Mouse (Mus musculus) liver, embryonic 16.5 days (tissue): Measurements from ENCODE around the gene Vmn1r25. TPM values are rescaled to one million over a fixed set of nuclear protein-coding genes. Genes with fewer than 3 reads are reported as not detected.
"Not testable (repeated sequence)": the region's sequence is repeated elsewhere in the genome, so short reads cannot be mapped to it uniquely, and the experiment has no call there.

Source experiments
- ATAC-seq: fragments of 200-750 bp; cut with Nextera tagmentation; 2 replicates; pipeline ENCODE4 v1.8.0; 2017; ENCODE audit warnings: low read depth, mild to moderate bottlenecking, moderate number of reproducible peaks, moderate library complexity
- H3K27ac ChIP-seq: fragments of 300-500 bp; sonication (generic); 2 replicates; pipeline ENCODE4 v1.5.1; 2014; ENCODE audit warnings: mild to moderate bottlenecking, low read length
- H3K27me3 ChIP-seq: fragments of 300-500 bp; sonication (generic); 2 replicates; pipeline ENCODE4 v1.6.1; 2014; ENCODE audit warnings: low read depth, low read length, mixed read lengths; ENCODE audit not compliant: control insufficient read depth, insufficient read depth
- H3K36me3 ChIP-seq: fragments of 300-500 bp; sonication (generic); 2 replicates; pipeline ENCODE4 v1.6.1; 2014; ENCODE audit warnings: mild to moderate bottlenecking; ENCODE audit not compliant: control insufficient read depth, insufficient read depth
- H3K4me1 ChIP-seq: fragments of 300-500 bp; sonication (generic); 2 replicates; pipeline ENCODE4 v1.6.1; 2014; ENCODE audit warnings: low read depth, low read length, mixed read lengths; ENCODE audit not compliant: control insufficient read depth
- H3K4me2 ChIP-seq: fragments of 300-500 bp; sonication (generic); 2 replicates; pipeline ENCODE4 v1.6.1; 2014; ENCODE audit warnings: low read depth, low read length, mixed read lengths
- H3K4me3 ChIP-seq: fragments of 300-500 bp; sonication (generic); 2 replicates; pipeline ENCODE4 v1.5.1; 2014; ENCODE audit warnings: low read depth, mild to moderate bottlenecking, low read length
- H3K9ac ChIP-seq: fragments of 300-500 bp; sonication (generic); 2 replicates; pipeline ENCODE4 v1.6.1; 2014; ENCODE audit warnings: low read depth, low read length
- H3K9me3 ChIP-seq: fragments of 300-500 bp; sonication (generic); replicated peaks from 2 replicates; pipeline ENCODE4 v1.6.1; 2016; ENCODE audit warnings: low read length; ENCODE audit not compliant: control insufficient read depth
- WGBS: fragments of 180-500 bp; shearing (Covaris S2); extraction: QIAGEN DNeasy Blood & Tissue Kit; methylation state at CpG from one replicate; pipeline ENCODE4 v1.1.7; 2014; ENCODE audit not compliant: insufficient replicate concordance; 5-methylcytosine and 5-hydroxymethylcytosine counted together
- polyA plus RNA-seq: library from polyadenylated mRNA; unstranded; fragments of >200 nt; fragmentation: Nextera tagmentation; extraction: Ambion mirVana; gene quantifications from 2 replicates; pipeline ENCODE4 v1.2.1, GENCODE M21; 2015

Gene Vmn1r25
- not detected in 2 replicates for polyA plus RNA-seq

DNA sequence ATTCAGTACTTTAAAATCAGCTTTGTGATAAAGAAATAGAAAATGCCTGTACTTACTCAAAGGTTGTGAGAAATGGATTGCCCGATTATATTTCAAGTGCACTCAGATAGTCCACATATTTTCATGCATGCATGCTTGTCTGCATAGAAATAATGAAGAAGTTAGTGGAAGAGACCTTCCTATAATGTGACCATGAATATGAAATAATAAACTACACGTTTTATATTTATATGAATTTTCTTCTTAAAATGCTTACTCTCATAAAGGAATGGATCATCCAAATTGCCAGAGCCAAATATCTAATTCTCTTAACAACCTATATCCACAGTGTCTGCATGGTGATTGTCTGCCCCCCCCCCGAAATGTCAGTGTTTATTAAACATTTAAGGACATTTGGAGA lies at the start of gene Vmn1r25:
TSS of gene Vmn1r25 (minus strand) at position 101 of the 400 bp plus-strand sequence.
- Histone ChIP-seq H3K4me3 (no peak within 1 kb of the TSS), H3K4me2 (no peak within 1 kb of the TSS), H3K4me1 (no peaks in the 10 kb centered on the region), H3K9me3 (no peaks in the 10 kb centered on the region), H3K36me3 (no peaks in the 10 kb centered on the region), H3K27me3 (no peaks in the 10 kb centered on the region), H3K9ac (no peak within 1 kb of the TSS), H3K27ac (no peak within 1 kb of the TSS)
- ATAC-seq = no peak
- WGBS = 43% methylated on average over 3 of the region's 3 CpGs

DNA sequence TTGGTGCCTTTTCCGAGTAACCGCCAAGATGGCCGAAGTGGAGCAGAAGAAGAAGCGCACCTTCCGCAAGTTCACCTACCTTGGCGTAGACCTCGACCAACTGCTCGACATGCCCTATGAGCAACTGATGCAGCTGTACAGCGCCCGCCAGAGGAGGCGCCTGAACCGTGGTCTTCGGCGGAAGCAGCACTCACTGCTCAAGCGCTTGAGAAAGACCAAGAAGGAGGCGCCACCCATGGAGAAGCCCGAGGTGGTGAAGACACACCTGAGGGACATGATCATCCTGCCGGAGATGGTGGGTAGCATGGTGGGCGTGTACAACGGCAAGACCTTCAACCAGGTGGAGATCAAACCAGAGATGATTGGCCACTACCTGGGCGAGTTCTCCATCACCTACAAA lies 36.9 kb upstream of the Vmn1r25 start:
- H3K36me3 ChIP-seq, H3K4me3 ChIP-seq, H3K27me3 ChIP-seq, H3K4me1 ChIP-seq, H3K9ac ChIP-seq, H3K9me3 ChIP-seq, H3K27ac ChIP-seq, H3K4me2 ChIP-seq, ATAC-seq: not testable (repeated sequence)
- 82% methylated on average over 21 of the region's 21 CpGs for WGBS

DNA sequence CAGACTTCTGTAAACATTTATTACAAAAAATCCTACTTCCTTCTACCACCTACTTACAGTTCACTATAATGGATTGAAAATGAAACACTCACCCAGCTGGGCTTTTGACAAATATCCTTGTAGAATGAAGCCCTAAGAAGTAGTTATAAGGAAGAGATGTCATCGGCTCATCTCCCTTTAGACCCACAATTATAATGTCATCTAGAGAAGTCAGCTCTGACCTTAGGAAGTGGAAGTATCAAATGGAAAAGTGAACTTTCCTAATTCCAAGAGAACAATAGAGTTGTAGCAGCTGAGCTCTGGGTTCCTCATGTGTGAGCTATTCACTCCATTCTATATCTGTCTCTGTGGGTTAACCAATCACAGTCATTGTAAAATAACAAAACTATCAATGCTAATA lies 34.4 kb upstream of the Vmn1r25 start, which contains the start of gene Vmn1r26:
TSS of gene Vmn1r26 (minus strand) at position 101 of the 400 bp plus-strand sequence.
- no peak for ATAC-seq
- no peak within 1 kb of the TSS for H3K9ac ChIP-seq
- H3K4me1 ChIP-seq = no peaks in the 10 kb centered on the region
- no peaks in the 10 kb centered on the region for H3K27me3 ChIP-seq
- H3K9me3 ChIP-seq = no peaks in the 10 kb centered on the region
- H3K27ac ChIP-seq = no peak within 1 kb of the TSS
- H3K4me2 ChIP-seq = no peak within 1 kb of the TSS
- no peak within 1 kb of the TSS for H3K4me3 ChIP-seq
- H3K36me3 ChIP-seq = no peaks in the 10 kb centered on the region
- 69% methylated on average over 1 of the region's 1 CpGs for WGBS

DNA sequence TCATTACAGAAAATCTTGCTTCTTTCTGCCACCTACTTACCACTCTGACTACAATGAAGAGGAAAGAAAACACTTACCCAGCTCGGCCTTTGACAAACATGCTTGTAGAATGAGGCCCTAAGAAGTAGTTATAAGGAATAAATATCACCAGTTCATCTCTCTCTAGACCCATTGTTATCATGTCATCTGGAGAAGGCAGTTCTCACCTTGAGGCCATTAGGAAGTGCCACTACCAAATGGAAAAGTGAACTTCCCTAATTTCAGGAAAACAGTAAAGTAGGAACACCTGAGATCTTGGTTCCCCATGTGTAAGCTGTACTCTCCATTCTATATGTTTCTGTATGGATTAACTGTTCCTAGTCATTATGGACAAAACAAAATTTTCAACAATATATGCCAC lies 19.2 kb downstream of the Vmn1r25 start, which contains the start of gene Vmn1r24:
TSS of gene Vmn1r24 (minus strand) at position 101 of the 400 bp plus-strand sequence.
- H3K27ac ChIP-seq, H3K4me2 ChIP-seq, H3K9me3 ChIP-seq, ATAC-seq, H3K27me3 ChIP-seq, H3K9ac ChIP-seq, H3K4me1 ChIP-seq, H3K4me3 ChIP-seq, H3K36me3 ChIP-seq: not testable (repeated sequence)
- WGBS = 56% methylated on average over 1 of the region's 1 CpGs

Other genes with a start within 250 kb of the Vmn1r25 start
- gene Vopp1, start 155.7 kb downstream of the Vmn1r25 start, polyA plus RNA-seq = 58.2 and 62.5 TPM in 2 replicates
- not detected in 2 replicates for gene Vmn1r21, start 130.5 kb downstream of the Vmn1r25 start, polyA plus RNA-seq
- not detected in 2 replicates for gene Vmn1r22, start 72.8 kb downstream of the Vmn1r25 start, polyA plus RNA-seq
- not detected in 2 replicates for gene Vmn1r23, start 54.0 kb downstream of the Vmn1r25 start, polyA plus RNA-seq
- not detected in 2 replicates for gene Vmn1r24, start 19.3 kb downstream of the Vmn1r25 start, polyA plus RNA-seq
- gene Vmn1r26, start 34.3 kb upstream of the Vmn1r25 start, polyA plus RNA-seq = not detected in 2 replicates
- not detected in 2 replicates for gene Vmn1r27, start 238.0 kb upstream of the Vmn1r25 start, polyA plus RNA-seq